In the genomic region with DNA sequence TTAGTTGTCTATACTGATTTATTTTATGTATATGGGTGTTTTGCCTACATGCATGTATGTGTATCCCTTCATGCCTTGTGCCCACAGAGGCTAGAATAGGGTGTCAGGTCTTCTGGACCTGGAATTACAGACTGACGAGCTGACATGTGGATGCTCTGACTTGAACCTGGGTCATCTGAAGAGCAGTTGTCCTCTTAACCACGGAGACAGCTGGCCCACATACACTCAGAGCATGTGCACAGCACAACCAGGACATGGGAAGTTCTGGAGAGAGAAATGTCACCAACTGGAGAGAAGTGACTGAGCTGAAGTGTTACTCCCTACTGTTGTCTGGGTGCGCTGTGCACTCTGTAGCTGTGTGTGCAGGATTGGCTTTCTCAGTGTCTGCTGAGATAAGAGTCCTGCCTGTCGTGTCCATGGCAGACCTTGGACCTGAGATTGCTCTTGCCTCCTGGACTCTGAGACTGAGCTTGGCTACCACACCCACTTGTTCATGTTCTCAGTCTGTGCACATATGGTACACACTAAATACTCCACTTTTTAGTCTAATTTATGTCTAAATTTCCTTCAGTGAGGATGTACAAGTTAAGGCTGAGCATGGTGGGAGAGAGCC, we compare ENCODE assay signal across 21 mouse cellular contexts.
A peak's percentile ranks its signal among the peaks of the same experiment; 100 is the strongest.
DNase-seq lines count a peak whose midpoint lies in the region; ATAC-seq and TF ChIP-seq lines count a peak whose summit lies in the region.
"Had no signal": no experiment of that assay in that cellular context is flagged by ENCODE, and none has a peak within 500 bp of the region (broad histone marks: within the 10 kb centered on the region; RNA-seq: fewer than 3 reads in every experiment).

No protein-coding gene starts in this region.

- H3K27me3 ChIP-seq in testis, adult 2 months (ENCODE audit: control insufficient read depth, insufficient read depth, low read length), result no peaks in the 10 kb centered on the region
- H3K27me3 ChIP-seq in intestine, postnatal 0 days (replicated peaks; ENCODE audit: control insufficient read depth, insufficient read depth, low read length), result no peaks in the 10 kb centered on the region
- H3K27me3 ChIP-seq in stomach, embryonic 16.5 days (ENCODE audit: control insufficient read depth, insufficient read depth, low read length), result no peaks in the 10 kb centered on the region
- no peaks in the 10 kb centered on the region for H3K27me3 ChIP-seq in hindbrain, embryonic 12.5 days
- H3K27me3 ChIP-seq: embryonic facial prominence, embryonic 13.5 days; forebrain, embryonic 13.5 days; heart, embryonic 15.5 days had no signal

- ATAC-seq in intestine, postnatal 0 days, result peak; percentile 95
- ATAC-seq in stomach, embryonic 16.5 days (ENCODE audit: insufficient read depth, low FRiP score), result peak; percentile 50; the same call in 1 of the 2 replicates
- ATAC-seq in hindbrain, embryonic 12.5 days (ENCODE audit: low FRiP score), result no peak
- ATAC-seq: forebrain, embryonic 13.5 days; forebrain, postnatal 0 days; hindbrain, embryonic 16.5 days had no signal

- DNase-seq in testis, postnatal 14 days (ENCODE audit: low spot score), result no peak
- DNase-seq in layer of hippocampus, postnatal 36 days, result no peak
- no peak for DNase-seq in right cerebral cortex, postnatal 4 days
- DNase-seq: adrenal gland, adult 2 months; adrenal gland, postnatal 25 days; cerebellum, adult 18-20 months; cerebellum, adult 9-11 months; cerebellum, postnatal 36 days; forebrain, postnatal 0 days; gastrocnemius, postnatal 36 days; heart, adult 11 months had no signal

- peaks cover 2% of the 10 kb centered on the region; the same call in 1 of the 2 replicates for H3K4me1 ChIP-seq in testis, adult 2 months (ENCODE audit: control insufficient read depth, insufficient read depth, low read length)
- no peaks in the 10 kb centered on the region for H3K4me1 ChIP-seq in intestine, postnatal 0 days (replicated peaks; ENCODE audit: control insufficient read depth, insufficient read depth, low read length)
- no peaks in the 10 kb centered on the region for H3K4me1 ChIP-seq in stomach, embryonic 16.5 days (ENCODE audit: control insufficient read depth, insufficient read depth, low read length)
- no peaks in the 10 kb centered on the region for H3K4me1 ChIP-seq in hindbrain, embryonic 12.5 days
- H3K4me1 ChIP-seq: embryonic facial prominence, embryonic 13.5 days; forebrain, embryonic 13.5 days had no signal

- peak overlapping the region; percentile 36; the same call in 1 of the 2 replicates for H3K27ac ChIP-seq in testis, adult 2 months (ENCODE audit: control insufficient read depth, insufficient read depth, low read depth, low read length)
- H3K27ac ChIP-seq in intestine, postnatal 0 days (ENCODE audit: low read depth, low read length), result peak overlapping the region; percentile 85
- no peak overlapping the region; the same call in 1 of the 2 replicates for H3K27ac ChIP-seq in stomach, embryonic 16.5 days (ENCODE audit: low read length)
- H3K27ac ChIP-seq in hindbrain, embryonic 12.5 days, result no peak overlapping the region
- H3K27ac ChIP-seq: embryonic facial prominence, embryonic 13.5 days; forebrain, embryonic 13.5 days; heart, embryonic 10.5 days had no signal

- WGBS in intestine, postnatal 0 days, result 52% methylated on average over 4 of the region's 4 CpGs
- 85% methylated on average over 4 of the region's 4 CpGs for WGBS in stomach, embryonic 16.5 days
- WGBS in hindbrain, embryonic 12.5 days, result 92% methylated on average over 4 of the region's 4 CpGs

- no peaks in the 10 kb centered on the region for H3K9me3 ChIP-seq in intestine, postnatal 0 days (ENCODE audit: control insufficient read depth)
- H3K9me3 ChIP-seq in stomach, embryonic 16.5 days (replicated peaks; ENCODE audit: control insufficient read depth, low read length), result no peaks in the 10 kb centered on the region
- H3K9me3 ChIP-seq in hindbrain, embryonic 12.5 days (replicated peaks), result no peaks in the 10 kb centered on the region
- H3K9me3 ChIP-seq: embryonic facial prominence, embryonic 13.5 days; forebrain, embryonic 13.5 days; heart, embryonic 10.5 days; heart, embryonic 15.5 days had no signal

- TF ChIP-seq POLR2A in testis, adult 2 months (IDR thresholded peaks at IDR 0.05; ENCODE audit: control insufficient read depth, low read depth, low read length), result peak; percentile 23; the same call in 1 of the 2 replicates

- peak overlapping the region; percentile 76 for H3K4me3 ChIP-seq in testis, adult 2 months (ENCODE audit: control insufficient read depth, low read depth, low read length)
- H3K4me3 ChIP-seq in intestine, postnatal 0 days (ENCODE audit: low read depth, low read length), result no peak overlapping the region
- no peak overlapping the region for H3K4me3 ChIP-seq in stomach, embryonic 16.5 days (replicated peaks; ENCODE audit: low read length)
- H3K4me3 ChIP-seq in hindbrain, embryonic 12.5 days, result no peak overlapping the region
- H3K4me3 ChIP-seq: embryonic facial prominence, embryonic 13.5 days; forebrain, embryonic 13.5 days; gastrocnemius, adult 2 months; heart, embryonic 10.5 days; heart, embryonic 15.5 days had no signal

- no peak overlapping the region for H3K9ac ChIP-seq in intestine, postnatal 0 days (ENCODE audit: low read depth, low read length)
- H3K9ac ChIP-seq in stomach, embryonic 16.5 days (ENCODE audit: low read length), result no peak overlapping the region
- H3K9ac ChIP-seq in hindbrain, embryonic 12.5 days, result no peak overlapping the region
- H3K9ac ChIP-seq: embryonic facial prominence, embryonic 13.5 days; forebrain, embryonic 13.5 days; forebrain, postnatal 0 days; heart, embryonic 15.5 days had no signal

- H3K36me3 ChIP-seq in testis, adult 2 months (ENCODE audit: control insufficient read depth, insufficient read depth, low read length), result peaks cover 1% of the 10 kb centered on the region
- H3K36me3 ChIP-seq in intestine, postnatal 0 days (ENCODE audit: control insufficient read depth, insufficient read depth), result peaks cover 37% of the 10 kb centered on the region
- peaks cover 14% of the 10 kb centered on the region; the same call in 1 of the 2 replicates for H3K36me3 ChIP-seq in stomach, embryonic 16.5 days (ENCODE audit: control insufficient read depth, insufficient read depth, low read length)
- peaks cover 59% of the 10 kb centered on the region for H3K36me3 ChIP-seq in hindbrain, embryonic 12.5 days

- no peak overlapping the region for H3K4me2 ChIP-seq in intestine, postnatal 0 days (replicated peaks; ENCODE audit: low read depth)
- H3K4me2 ChIP-seq in stomach, embryonic 16.5 days (ENCODE audit: low read depth, low read length), result no peak overlapping the region
- no peak overlapping the region for H3K4me2 ChIP-seq in hindbrain, embryonic 12.5 days (replicated peaks)
- H3K4me2 ChIP-seq: embryonic facial prominence, embryonic 13.5 days; forebrain, embryonic 13.5 days; heart, embryonic 15.5 days had no signal

- no peak for TF ChIP-seq CTCF in testis, adult 2 months (IDR thresholded peaks at IDR 0.05; ENCODE audit: control insufficient read depth, insufficient read depth, insufficient replicate concordance, low read depth, low read length)
- no peak for TF ChIP-seq CTCF in intestine, postnatal 0 days (IDR thresholded peaks at IDR 0.05; ENCODE audit: low read depth)

Comparison
In these comparisons a context has a peak if more than half of its experiments do, and no peak if none do; other contexts are left out.
1. H3K27ac ChIP-seq: peak in testis, adult 2 months (single experiment) and intestine, postnatal 0 days (single experiment); none in stomach, embryonic 16.5 days (single experiment) and hindbrain, embryonic 12.5 days (single experiment).